Mouse (Mus musculus): ENCODE measurements around the gene Gabbr2. TPM values are rescaled to one million over a fixed set of nuclear protein-coding genes. Genes with fewer than 3 reads are reported as not detected.

Gabbr2 gene
- polyA plus RNA-seq, 1 experiment from 2014 or later: 0.27 TPM

- WGBS: under 1% methylated on average over 31 of the region's 31 CpGs
- Histone ChIP-seq H3K27ac (ENCODE audit: low read depth, low read length) (no peak overlapping the region), H3K27me3 (ENCODE audit: control insufficient read depth, insufficient read depth, low read length) (peaks cover 49% of the 10 kb centered on the region), H3K4me1 (replicated peaks; ENCODE audit: control insufficient read depth, insufficient read depth, low read length) (peaks cover 8% of the 10 kb centered on the region; the same call in 1 of the 2 replicates), H3K4me3 (ENCODE audit: low read depth, low read length) (peak overlapping the region; percentile 54), H3K9me3 (ENCODE audit: control insufficient read depth, low read length) (no peaks in the 10 kb centered on the region), H3K36me3 (ENCODE audit: control insufficient read depth, insufficient read depth, low read length) (no peaks in the 10 kb centered on the region), H3K4me2 (ENCODE audit: low read depth, low read length, severe bottlenecking) (peak overlapping the region; percentile 93), H3K9ac (ENCODE audit: low read length) (peak overlapping the region; percentile 53)
- ATAC-seq (replicated peaks; ENCODE audit: low FRiP score): peak; percentile 49; the same call in 1 of the 2 replicates
- peak; percentile 61 for DNase-seq (ENCODE audit: low spot score)
Observed at GRCm38 (mm10) chr4:46991959-46992316, 265 bp upstream of the Gabbr2 start.

- Histone ChIP-seq H3K4me3 (ENCODE audit: low read depth, low read length) (peak overlapping the region; percentile 3; the same call in 1 of the 2 replicates), H3K27me3 (ENCODE audit: control insufficient read depth, insufficient read depth, low read length) (peaks cover 49% of the 10 kb centered on the region), H3K27ac (ENCODE audit: low read depth, low read length) (no peak overlapping the region), H3K9me3 (ENCODE audit: control insufficient read depth, low read length) (no peaks in the 10 kb centered on the region), H3K36me3 (ENCODE audit: control insufficient read depth, insufficient read depth, low read length) (no peaks in the 10 kb centered on the region), H3K9ac (ENCODE audit: low read length) (no peak overlapping the region; the same call in 1 of the 2 replicates), H3K4me1 (replicated peaks; ENCODE audit: control insufficient read depth, insufficient read depth, low read length) (peaks cover 8% of the 10 kb centered on the region; the same call in 1 of the 2 replicates), H3K4me2 (ENCODE audit: low read depth, low read length, severe bottlenecking) (peak overlapping the region; percentile 93; the same call in 1 of the 2 replicates)
- peak; percentile 63 for DNase-seq (ENCODE audit: low spot score)
- 2% methylated on average over 29 of the region's 29 CpGs for WGBS
- no peak for ATAC-seq (replicated peaks; ENCODE audit: low FRiP score)
Observed at GRCm38 (mm10) chr4:46990281-46991015, 1.2 kb downstream of the Gabbr2 start.

- H3K9ac ChIP-seq (ENCODE audit: low read length): no peak overlapping the region
- ATAC-seq (replicated peaks; ENCODE audit: low FRiP score): peak; percentile 39; the same call in 1 of the 2 replicates
- 0 out of 2 replicates have a peak overlapping the region, but pooled peaks have one; percentile 3 for H3K4me3 ChIP-seq (ENCODE audit: low read depth, low read length)
- peak overlapping the region; percentile 26; the same call in 1 of the 2 replicates for H3K4me2 ChIP-seq (ENCODE audit: low read depth, low read length, severe bottlenecking)
- no peaks in the 10 kb centered on the region for H3K9me3 ChIP-seq (ENCODE audit: control insufficient read depth, low read length)
- peaks cover 8% of the 10 kb centered on the region; the same call in 1 of the 2 replicates for H3K4me1 ChIP-seq (replicated peaks; ENCODE audit: control insufficient read depth, insufficient read depth, low read length)
- H3K27ac ChIP-seq (ENCODE audit: low read depth, low read length): no peak overlapping the region
- peaks cover 49% of the 10 kb centered on the region for H3K27me3 ChIP-seq (ENCODE audit: control insufficient read depth, insufficient read depth, low read length)
- H3K36me3 ChIP-seq (ENCODE audit: control insufficient read depth, insufficient read depth, low read length): no peaks in the 10 kb centered on the region
- DNase-seq (ENCODE audit: low spot score): peak; percentile 76
- WGBS: 3% methylated on average over 17 of the region's 17 CpGs
Observed at GRCm38 (mm10) chr4:46989842-46990241, 1.8 kb downstream of the Gabbr2 start.

GRCm38 (mm10) chr4:46988824-46989223 is 2.8 kb downstream of the Gabbr2 start:
- Histone ChIP-seq H3K4me2 (ENCODE audit: low read depth, low read length, severe bottlenecking) (no peak overlapping the region), H3K9me3 (ENCODE audit: control insufficient read depth, low read length) (no peaks in the 10 kb centered on the region), H3K27ac (ENCODE audit: low read depth, low read length) (no peak overlapping the region), H3K36me3 (ENCODE audit: control insufficient read depth, insufficient read depth, low read length) (no peaks in the 10 kb centered on the region), H3K27me3 (ENCODE audit: control insufficient read depth, insufficient read depth, low read length) (peaks cover 48% of the 10 kb centered on the region), H3K4me1 (replicated peaks; ENCODE audit: control insufficient read depth, insufficient read depth, low read length) (peaks cover 8% of the 10 kb centered on the region; the same call in 1 of the 2 replicates), H3K4me3 (ENCODE audit: low read depth, low read length) (no peak overlapping the region), H3K9ac (ENCODE audit: low read length) (no peak overlapping the region)
- 87% methylated on average over 4 of the region's 4 CpGs for WGBS
- ATAC-seq (replicated peaks; ENCODE audit: low FRiP score) (no peak), DNase-seq (ENCODE audit: low spot score) (no peak)

GRCm38 (mm10) chr4:46988257-46988656 is 3.4 kb downstream of the Gabbr2 start:
- Histone ChIP-seq H3K9ac (ENCODE audit: low read length) (no peak overlapping the region), H3K9me3 (ENCODE audit: control insufficient read depth, low read length) (no peaks in the 10 kb centered on the region), H3K27ac (ENCODE audit: low read depth, low read length) (no peak overlapping the region), H3K27me3 (ENCODE audit: control insufficient read depth, insufficient read depth, low read length) (peaks cover 42% of the 10 kb centered on the region), H3K4me3 (ENCODE audit: low read depth, low read length) (no peak overlapping the region), H3K4me1 (replicated peaks; ENCODE audit: control insufficient read depth, insufficient read depth, low read length) (peaks cover 8% of the 10 kb centered on the region; the same call in 1 of the 2 replicates), H3K36me3 (ENCODE audit: control insufficient read depth, insufficient read depth, low read length) (no peaks in the 10 kb centered on the region), H3K4me2 (ENCODE audit: low read depth, low read length, severe bottlenecking) (no peak overlapping the region)
- ATAC-seq (replicated peaks; ENCODE audit: low FRiP score) (no peak), DNase-seq (ENCODE audit: low spot score) (no peak)
- WGBS: 65% methylated on average over 3 of the region's 3 CpGs

GRCm38 (mm10) chr4:46987809-46988208 is 3.9 kb downstream of the Gabbr2 start:
- Histone ChIP-seq H3K4me3 (ENCODE audit: low read depth, low read length) (no peak overlapping the region), H3K27me3 (ENCODE audit: control insufficient read depth, insufficient read depth, low read length) (peaks cover 38% of the 10 kb centered on the region), H3K36me3 (ENCODE audit: control insufficient read depth, insufficient read depth, low read length) (no peaks in the 10 kb centered on the region), H3K27ac (ENCODE audit: low read depth, low read length) (no peak overlapping the region), H3K9me3 (ENCODE audit: control insufficient read depth, low read length) (no peaks in the 10 kb centered on the region), H3K4me2 (ENCODE audit: low read depth, low read length, severe bottlenecking) (no peak overlapping the region), H3K9ac (ENCODE audit: low read length) (no peak overlapping the region), H3K4me1 (replicated peaks; ENCODE audit: control insufficient read depth, insufficient read depth, low read length) (peaks cover 8% of the 10 kb centered on the region; the same call in 1 of the 2 replicates)
- no peak for DNase-seq (ENCODE audit: low spot score)
- 92% methylated on average over 6 of the region's 6 CpGs for WGBS
- no peak for ATAC-seq (replicated peaks; ENCODE audit: low FRiP score)

GRCm38 (mm10) chr4:46986054-46986453 is 5.6 kb downstream of the Gabbr2 start:
- no peak for ATAC-seq (replicated peaks; ENCODE audit: low FRiP score)
- H3K4me2 ChIP-seq (ENCODE audit: low read depth, low read length, severe bottlenecking): no peak overlapping the region
- DNase-seq (ENCODE audit: low spot score): no peak
- H3K36me3 ChIP-seq (ENCODE audit: control insufficient read depth, insufficient read depth, low read length): no peaks in the 10 kb centered on the region
- H3K9ac ChIP-seq (ENCODE audit: low read length): no peak overlapping the region
- peaks cover 20% of the 10 kb centered on the region for H3K27me3 ChIP-seq (ENCODE audit: control insufficient read depth, insufficient read depth, low read length)
- H3K4me1 ChIP-seq (replicated peaks; ENCODE audit: control insufficient read depth, insufficient read depth, low read length): peaks cover 6% of the 10 kb centered on the region; the same call in 1 of the 2 replicates
- H3K9me3 ChIP-seq (ENCODE audit: control insufficient read depth, low read length): no peaks in the 10 kb centered on the region
- H3K4me3 ChIP-seq (ENCODE audit: low read depth, low read length): no peak overlapping the region
- H3K27ac ChIP-seq (ENCODE audit: low read depth, low read length): no peak overlapping the region

- Histone ChIP-seq H3K4me3 (ENCODE audit: low read depth, low read length) (no peak overlapping the region), H3K9me3 (ENCODE audit: control insufficient read depth, low read length) (no peaks in the 10 kb centered on the region), H3K36me3 (ENCODE audit: control insufficient read depth, insufficient read depth, low read length) (no peaks in the 10 kb centered on the region), H3K4me2 (ENCODE audit: low read depth, low read length, severe bottlenecking) (no peak overlapping the region), H3K4me1 (replicated peaks; ENCODE audit: control insufficient read depth, insufficient read depth, low read length) (no peaks in the 10 kb centered on the region), H3K27ac (ENCODE audit: low read depth, low read length) (no peak overlapping the region), H3K27me3 (ENCODE audit: control insufficient read depth, insufficient read depth, low read length) (no peaks in the 10 kb centered on the region), H3K9ac (ENCODE audit: low read length) (no peak overlapping the region)
- DNase-seq (ENCODE audit: low spot score) (no peak), ATAC-seq (replicated peaks; ENCODE audit: low FRiP score) (no peak)
- 79% methylated on average over 5 of the region's 5 CpGs for WGBS
Observed at GRCm38 (mm10) chr4:46982912-46983311, 8.8 kb downstream of the Gabbr2 start.

GRCm38 (mm10) chr4:46982094-46982493 is 9.6 kb downstream of the Gabbr2 start:
- Histone ChIP-seq H3K9ac (ENCODE audit: low read length) (no peak overlapping the region), H3K27ac (ENCODE audit: low read depth, low read length) (no peak overlapping the region), H3K27me3 (ENCODE audit: control insufficient read depth, insufficient read depth, low read length) (no peaks in the 10 kb centered on the region), H3K4me3 (ENCODE audit: low read depth, low read length) (no peak overlapping the region), H3K4me2 (ENCODE audit: low read depth, low read length, severe bottlenecking) (no peak overlapping the region), H3K9me3 (ENCODE audit: control insufficient read depth, low read length) (no peaks in the 10 kb centered on the region), H3K36me3 (ENCODE audit: control insufficient read depth, insufficient read depth, low read length) (no peaks in the 10 kb centered on the region), H3K4me1 (replicated peaks; ENCODE audit: control insufficient read depth, insufficient read depth, low read length) (no peaks in the 10 kb centered on the region)
- WGBS: 90% methylated on average over 4 of the region's 4 CpGs
- no peak for DNase-seq (ENCODE audit: low spot score)
- ATAC-seq (replicated peaks; ENCODE audit: low FRiP score): no peak

Data from forebrain, embryonic 11.5 days (tissue).